Mouse (Mus musculus): ENCODE data around the gene Tsc22d4.

DNA sequence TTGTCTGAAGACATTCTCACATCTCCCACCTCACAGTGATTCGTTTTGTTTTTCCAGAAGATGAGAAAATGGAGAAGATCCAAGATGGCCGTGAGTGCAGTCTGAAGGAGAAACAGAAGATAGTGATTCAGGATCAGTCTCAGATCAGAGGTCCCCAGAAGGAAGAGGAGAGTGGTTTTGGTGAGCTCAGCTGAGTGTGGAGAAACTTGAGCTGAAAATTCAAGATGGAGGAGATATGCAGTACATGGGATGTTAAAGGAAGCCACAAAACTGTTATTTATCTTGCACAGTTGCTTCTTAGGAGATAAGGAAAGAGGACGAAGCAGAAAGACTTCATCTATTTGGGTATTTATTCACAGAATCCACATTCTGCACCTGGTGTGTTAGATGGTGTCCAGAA is 55.4 kb downstream of the Tsc22d4 start:
- TF ChIP-seq CTCF (IDR thresholded peaks at IDR 0.05; ENCODE audit: insufficient read depth, low read length) (no peak), POLR2A (IDR thresholded peaks at IDR 0.05; ENCODE audit: borderline replicate concordance, extremely low read depth, low read depth, low read length) (no peak)
